Mouse (Mus musculus) liver, embryonic 14.5 days (tissue): ENCODE data around the gene Pirb.

Experiments
- CTCF ChIP-seq: IDR thresholded peaks from 2 replicates; pipeline ENCODE4 v1.5.1; 2016; ENCODE audit warnings: antibody characterized with exemption, low read depth, control low read depth
- EP300 ChIP-seq: IDR thresholded peaks from 2 replicates; pipeline ENCODE4 v1.6.1; 2016; ENCODE audit warnings: antibody characterized with exemption, low read depth

GRCm38 (mm10) chr7:3709000-3709399 lies 11.2 kb downstream of the Pirb start:
- TF ChIP-seq CTCF (no peak), EP300 (no peak)
